In the genomic region with DNA sequence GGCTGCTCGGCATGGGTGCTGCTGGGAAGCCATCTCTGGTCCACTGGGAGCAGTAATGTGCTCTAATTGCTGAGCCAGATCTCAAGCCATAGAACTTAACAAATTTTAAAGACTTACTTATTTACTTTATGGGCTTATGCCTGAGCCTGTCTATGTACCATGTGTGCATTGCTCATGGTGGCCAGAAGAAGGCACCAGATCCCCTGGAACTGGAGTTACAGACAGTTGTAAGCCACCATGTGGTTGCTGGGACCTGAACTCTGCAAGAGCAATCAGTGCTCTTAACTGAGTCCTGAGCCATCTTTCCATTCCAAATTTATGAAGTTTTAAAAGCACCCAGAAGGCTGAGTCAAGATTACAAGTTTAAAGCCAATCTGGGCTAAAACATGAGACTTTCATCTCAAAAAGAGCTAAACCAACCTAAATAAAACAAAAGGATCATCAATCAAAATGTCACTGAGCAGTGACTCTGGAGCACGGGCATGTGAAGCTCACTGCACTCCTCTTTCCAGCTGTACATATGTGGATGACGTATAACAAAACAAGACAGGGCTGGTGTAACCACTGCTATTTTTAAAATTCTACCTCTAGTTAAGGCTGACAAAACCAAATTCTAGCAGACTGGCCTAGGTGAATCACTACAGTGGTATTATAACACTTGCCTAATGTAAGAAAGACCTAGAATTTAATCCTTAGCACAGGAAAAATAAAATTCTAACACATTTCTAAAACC, we compare ENCODE assay signal across 17 mouse cellular contexts. TPM values are rescaled to one million over a fixed set of nuclear protein-coding genes. Genes with fewer than 3 reads are reported as not detected.
A peak's percentile ranks its signal among the peaks of the same experiment; 100 is the strongest.
DNase-seq lines count a peak whose midpoint lies in the region; TF ChIP-seq lines count a peak whose summit lies in the region.
"Had no signal": no experiment of that assay in that cellular context is flagged by ENCODE, and none has a peak within 500 bp of the region (broad histone marks: within the 10 kb centered on the region; RNA-seq: fewer than 3 reads in every experiment).

No protein-coding gene starts in this region.

- no peak for TF ChIP-seq POLR2A in small intestine, adult 2 months (IDR thresholded peaks at IDR 0.05; ENCODE audit: low read depth, low read length)

- DNase-seq in left cerebral cortex, adult 2 months (ENCODE audit: extremely low spot score in 1 of 2, low spot score in 2 of 2): no peak
- DNase-seq in left cerebral cortex, adult 18-20 months (ENCODE audit: low spot score in 2 of 2): no peak
- DNase-seq in CD4-positive helper T cell, adult 2 months (ENCODE audit: low read depth, low spot score): peak; percentile 28
- peak; percentile 72 for DNase-seq in ES-CJ7 (ENCODE audit: low read depth, low spot score)
- no peak for DNase-seq in adipocyte (ENCODE audit: low spot score)
- no peak for DNase-seq in adrenal gland, postnatal 14 days
- DNase-seq: cerebellum, adult 2 months; gastrocnemius, postnatal 36 days had no signal

- peak; percentile 17 for TF ChIP-seq CTCF in left cerebral cortex, adult 2 months (IDR thresholded peaks at IDR 0.05)
- TF ChIP-seq CTCF in small intestine, adult 2 months (IDR thresholded peaks at IDR 0.05; ENCODE audit: extremely low read depth, insufficient read length, insufficient replicate concordance, low read depth, low read length): peak; percentile 34; the same call in 1 of the 2 replicates

- H3K27me3 ChIP-seq in small intestine, adult 2 months (ENCODE audit: control insufficient read depth, insufficient read depth, low read length): no peaks in the 10 kb centered on the region
- H3K27me3 ChIP-seq: neural tube, embryonic 12.5 days had no signal

- 91% methylated on average over 3 of the region's 3 CpGs for WGBS in small intestine, adult 2 months

- H3K36me3 ChIP-seq in small intestine, adult 2 months (ENCODE audit: control insufficient read depth, insufficient read depth, low read length): no peaks in the 10 kb centered on the region; the same call in 1 of the 2 replicates
- H3K36me3 ChIP-seq: neural tube, embryonic 12.5 days had no signal

- no peak overlapping the region for H3K27ac ChIP-seq in left cerebral cortex, adult 2 months
- H3K27ac ChIP-seq in small intestine, adult 2 months (ENCODE audit: insufficient read depth, low read depth, low read length): no peak overlapping the region
- H3K27ac ChIP-seq: neural tube, embryonic 12.5 days had no signal

- intact Hi-C loops in left cerebral cortex, adult 2 months (cut with DNase I): no loop called here

- H3K4me3 ChIP-seq in left cerebral cortex, adult 2 months: no peak overlapping the region
- H3K4me3 ChIP-seq in small intestine, adult 2 months (ENCODE audit: low read depth, low read length): no peak overlapping the region
- H3K4me3 ChIP-seq: neural tube, embryonic 12.5 days had no signal

- H3K4me1 ChIP-seq in small intestine, adult 2 months (ENCODE audit: control insufficient read depth, insufficient read depth, insufficient read length, low read length): no peaks in the 10 kb centered on the region
- H3K4me1 ChIP-seq: neural tube, embryonic 12.5 days had no signal

RNA-seq across cellular contexts. Expression of a gene that starts 41.6 kb away (rescaled TPM):
- total RNA-seq in left cerebral cortex, adult 2 months (2021): 10 to 100 TPM; 51.5 to 54.4 TPM
- 10 to 100 TPM; 37.8 to 42.8 TPM for total RNA-seq in left cerebral cortex, adult 18-20 months (2021)
- 4.0 and 10.6 TPM in 2 replicates for polyA plus RNA-seq in small intestine, adult 2 months (2012; rRNA removed)
- total RNA-seq in adrenal gland, postnatal 14 days (2021): 73.0 and 118 TPM in 2 replicates

RNA-seq across cellular contexts. Expression of a gene that starts 54.8 kb away (rescaled TPM):
- not detected for total RNA-seq in left cerebral cortex, adult 2 months (2021)
- not detected for total RNA-seq in left cerebral cortex, adult 18-20 months (2021)
- polyA plus RNA-seq in small intestine, adult 2 months (2012; rRNA removed): not detected in 2 replicates
- not detected in 2 replicates for total RNA-seq in adrenal gland, postnatal 14 days (2021)
- total RNA-seq: gastrocnemius, postnatal 36 days; heart, postnatal 25 days; left cerebral cortex, postnatal 36 days had no signal
- polyA plus RNA-seq: cerebellum, adult 2 months; intestine, embryonic 14.5 days; large intestine, adult 2 months; lung, embryonic 16.5 days; midbrain, embryonic 11.5 days; neural tube, embryonic 12.5 days; stomach, embryonic 14.5 days had no signal

Comparison
In these comparisons a context has a peak if more than half of its experiments do, and no peak if none do; other contexts are left out.
1. DNase-seq: peak in CD4-positive helper T cell, adult 2 months (single experiment) and ES-CJ7 (single experiment); none in left cerebral cortex, adult 2 months (0 of 2), left cerebral cortex, adult 18-20 months (0 of 2), adipocyte (single experiment) and adrenal gland, postnatal 14 days (single experiment).